8 mouse cellular contexts compared by ENCODE assay signal in the genomic region with DNA sequence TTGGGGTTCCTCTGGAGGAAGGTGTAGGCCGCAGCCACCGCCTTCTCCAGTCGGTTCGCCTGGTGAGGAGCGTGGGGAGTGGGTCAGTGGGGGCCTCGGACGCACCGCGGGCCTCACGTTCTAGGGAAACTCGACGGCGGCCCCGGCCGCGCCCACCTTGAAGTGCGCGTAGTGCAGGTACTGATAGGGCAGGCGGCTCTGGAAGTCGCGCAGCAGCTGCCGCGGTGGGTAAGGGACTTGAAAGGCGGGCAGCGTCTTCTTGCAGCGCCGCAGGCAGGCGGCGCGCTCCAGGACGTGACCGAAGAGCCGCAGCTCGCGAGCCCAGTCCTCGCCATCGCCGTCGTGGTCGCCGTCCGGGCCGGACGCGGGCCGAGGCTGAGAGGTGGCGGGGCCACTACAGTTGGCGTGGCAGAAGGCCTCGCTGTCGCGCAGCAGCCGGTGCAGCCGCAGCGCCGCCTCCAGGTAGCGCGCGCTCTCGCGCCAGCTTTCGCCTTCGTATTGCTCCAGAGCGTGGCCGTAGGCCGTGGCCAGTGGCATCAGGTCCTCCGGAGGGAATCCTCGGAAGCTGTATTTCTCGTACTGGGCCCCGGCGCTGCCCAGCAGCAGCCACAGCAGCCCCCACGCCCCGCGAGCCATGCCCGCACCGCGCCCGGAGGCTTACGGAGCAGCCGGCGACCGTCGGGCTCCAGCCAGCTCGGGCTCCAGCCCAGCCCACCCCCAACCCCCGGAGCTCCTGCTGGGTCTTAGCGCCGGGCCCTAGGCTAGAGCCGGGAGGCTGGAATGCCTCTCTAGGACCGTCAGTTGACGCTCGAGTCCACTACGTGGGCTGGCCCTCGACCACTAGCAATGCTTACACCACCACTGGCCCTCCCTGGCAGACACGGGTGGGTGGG. TPM values are rescaled to one million over a fixed set of nuclear protein-coding genes. Genes with fewer than 3 reads are reported as not detected.
A peak's percentile ranks its signal among the peaks of the same experiment; 100 is the strongest.
DNase-seq lines count a peak whose midpoint lies in the region; ATAC-seq and TF ChIP-seq lines count a peak whose summit lies in the region.

TSS of gene P3h4 (minus strand) at position 816 of the 893 bp plus-strand sequence.

- peak within 1 kb of the TSS; percentile 49 for H3K27ac ChIP-seq in embryonic facial prominence, embryonic 11.5 days (replicated peaks; ENCODE audit: low read depth, low read length)
- H3K27ac ChIP-seq in heart, adult 2 months = peak within 1 kb of the TSS; percentile 90
- H3K27ac ChIP-seq in limb, embryonic 15.5 days = peak within 1 kb of the TSS; percentile 99
- peak within 1 kb of the TSS; percentile 80 for H3K27ac ChIP-seq in midbrain, embryonic 15.5 days

- peaks cover 8% of the 10 kb centered on the region for H3K4me1 ChIP-seq in erythroblast, embryonic 14.5 days (ENCODE audit: control insufficient read depth)
- no peaks in the 10 kb centered on the region; the same call in 1 of the 2 replicates for H3K4me1 ChIP-seq in embryonic facial prominence, embryonic 11.5 days (ENCODE audit: control insufficient read depth, insufficient read depth, low read length)
- H3K4me1 ChIP-seq in heart, adult 2 months (ENCODE audit: control insufficient read depth, insufficient read depth, low read length) = peaks cover 7% of the 10 kb centered on the region
- H3K4me1 ChIP-seq in limb, embryonic 15.5 days = peaks cover 44% of the 10 kb centered on the region
- peaks cover 24% of the 10 kb centered on the region for H3K4me1 ChIP-seq in midbrain, embryonic 15.5 days

- H3K36me3 ChIP-seq in erythroblast, embryonic 14.5 days (ENCODE audit: control insufficient read depth) = no peaks in the 10 kb centered on the region
- H3K36me3 ChIP-seq in embryonic facial prominence, embryonic 11.5 days (replicated peaks; ENCODE audit: control insufficient read depth, insufficient read depth, low read depth, low read length) = no peaks in the 10 kb centered on the region; the same call in 1 of the 2 replicates
- H3K36me3 ChIP-seq in heart, adult 2 months (ENCODE audit: control insufficient read depth, insufficient read depth, low read length) = no peaks in the 10 kb centered on the region
- peaks cover 13% of the 10 kb centered on the region for H3K36me3 ChIP-seq in limb, embryonic 15.5 days
- no peaks in the 10 kb centered on the region for H3K36me3 ChIP-seq in midbrain, embryonic 15.5 days (replicated peaks)

- H3K27me3 ChIP-seq in erythroblast, embryonic 14.5 days (ENCODE audit: control insufficient read depth) = peaks cover 57% of the 10 kb centered on the region
- H3K27me3 ChIP-seq in embryonic facial prominence, embryonic 11.5 days (ENCODE audit: control insufficient read depth, insufficient read depth, low read length) = no peaks in the 10 kb centered on the region
- no peaks in the 10 kb centered on the region for H3K27me3 ChIP-seq in heart, adult 2 months (ENCODE audit: control insufficient read depth, insufficient read depth, low read length)
- H3K27me3 ChIP-seq in limb, embryonic 15.5 days = no peaks in the 10 kb centered on the region
- peaks cover 14% of the 10 kb centered on the region for H3K27me3 ChIP-seq in midbrain, embryonic 15.5 days (replicated peaks)

- TF ChIP-seq POLR2A in heart, adult 2 months (IDR thresholded peaks at IDR 0.05; ENCODE audit: insufficient read depth, low read depth, low read length) = peak; percentile 39

- intact Hi-C loops in heart, adult 2 months (cut with DNase I) = no loop called here

- 1% methylated on average over 77 of the region's 93 CpGs for WGBS in embryonic facial prominence, embryonic 11.5 days
- 2% methylated on average over 93 of the region's 93 CpGs for WGBS in heart, adult 2 months
- WGBS in limb, embryonic 15.5 days = 1% methylated on average over 92 of the region's 93 CpGs
- 2% methylated on average over 93 of the region's 93 CpGs for WGBS in midbrain, embryonic 15.5 days

- H3K4me2 ChIP-seq in embryonic facial prominence, embryonic 11.5 days (ENCODE audit: low read depth, low read length) = peak within 1 kb of the TSS; percentile 83
- H3K4me2 ChIP-seq in limb, embryonic 15.5 days = peak within 1 kb of the TSS; percentile 69
- H3K4me2 ChIP-seq in midbrain, embryonic 15.5 days = peak within 1 kb of the TSS; percentile 74

- TF ChIP-seq EP300 in heart, adult 2 months (IDR thresholded peaks at IDR 0.05; ENCODE audit: insufficient read depth, low read depth, low read length) = 0 out of 2 replicates have a peak, but pooled peaks have one; percentile 29

- H3K79me2 ChIP-seq in heart, adult 2 months (replicated peaks; ENCODE audit: control insufficient read depth, insufficient read depth, low read length) = no peaks in the 10 kb centered on the region

- no peak for ATAC-seq in erythroblast, adult 5-6 weeks (replicated peaks; ENCODE audit: low FRiP score, poor library complexity, severe bottlenecking)
- peak; percentile 95 for ATAC-seq in embryonic facial prominence, embryonic 11.5 days (replicated peaks; ENCODE audit: insufficient number of reproducible peaks, low FRiP score, low TSS enrichment, low read depth)
- ATAC-seq in limb, embryonic 15.5 days (ENCODE audit: insufficient number of reproducible peaks, low FRiP score, low TSS enrichment, low read depth) = peak; percentile 93
- ATAC-seq in midbrain, embryonic 15.5 days (replicated peaks) = peak; percentile 95

- no peaks in the 10 kb centered on the region for H3K9me3 ChIP-seq in erythroblast, embryonic 14.5 days (ENCODE audit: control insufficient read depth, low read length)
- no peaks in the 10 kb centered on the region for H3K9me3 ChIP-seq in embryonic facial prominence, embryonic 11.5 days (replicated peaks; ENCODE audit: control insufficient read depth, low read length)
- H3K9me3 ChIP-seq in limb, embryonic 15.5 days = no peaks in the 10 kb centered on the region
- no peaks in the 10 kb centered on the region for H3K9me3 ChIP-seq in midbrain, embryonic 15.5 days

- DNase-seq in embryonic facial prominence, embryonic 11.5 days (ENCODE audit: low spot score) = peak; percentile 94
- peak; percentile 89 to 91 for DNase-seq in heart, adult 2 months
- DNase-seq in kidney, adult 18-20 months = peak; percentile 87
- peak; percentile 30 to 66 for DNase-seq in spleen, postnatal 10 days (ENCODE audit: low spot score in 2 of 2)

- H3K9ac ChIP-seq in embryonic facial prominence, embryonic 11.5 days (replicated peaks; ENCODE audit: low read length) = peak within 1 kb of the TSS; percentile 85
- peak within 1 kb of the TSS; percentile 85 for H3K9ac ChIP-seq in heart, adult 2 months (ENCODE audit: low read depth, low read length)
- peak within 1 kb of the TSS; percentile 74 for H3K9ac ChIP-seq in limb, embryonic 15.5 days
- H3K9ac ChIP-seq in midbrain, embryonic 15.5 days = peak within 1 kb of the TSS; percentile 88

- H3K4me3 ChIP-seq in erythroblast, embryonic 14.5 days (replicated peaks) = peak within 1 kb of the TSS; percentile 54
- H3K4me3 ChIP-seq in embryonic facial prominence, embryonic 11.5 days (ENCODE audit: low read depth, low read length) = peak within 1 kb of the TSS; percentile 75
- H3K4me3 ChIP-seq in heart, adult 2 months = peak within 1 kb of the TSS; percentile 79
- H3K4me3 ChIP-seq in limb, embryonic 15.5 days = peak within 1 kb of the TSS; percentile 84
- peak within 1 kb of the TSS; percentile 77 for H3K4me3 ChIP-seq in midbrain, embryonic 15.5 days

- TF ChIP-seq CTCF in heart, adult 2 months (IDR thresholded peaks at IDR 0.05) = peak; percentile 92

RNA-seq across cellular contexts. Expression of gene P3h4, which starts in this region (rescaled TPM):
- not detected in 2 replicates for polyA plus RNA-seq in erythroblast, embryonic 14.5 days (2012)
- not detected in 2 replicates for total RNA-seq in erythroblast, adult 5-6 weeks (2015; ENCODE audit: low replicate concordance)
- not detected in 2 replicates for total RNA-seq in erythroblast, adult 5-6 weeks (2017; ENCODE audit: low replicate concordance)
- 33.0 and 37.1 TPM in 2 replicates for polyA plus RNA-seq in embryonic facial prominence, embryonic 11.5 days (2014; fragmentation: Nextera tagmentation; extraction: Ambion mirVana)
- 10 to 100 TPM; 13.4 to 16.8 TPM for total RNA-seq in heart, adult 2 months (2021)
- 29.7 and 35.6 TPM in 2 replicates for polyA plus RNA-seq in heart, adult 2 months (2012; rRNA removed)
- polyA plus RNA-seq in limb, embryonic 15.5 days (2015; fragmentation: Nextera tagmentation; extraction: Ambion mirVana) = 107 and 114 TPM in 2 replicates
- 20.3 and 21.2 TPM in 2 replicates for polyA plus RNA-seq in midbrain, embryonic 15.5 days (2015; fragmentation: Nextera tagmentation; extraction: Ambion mirVana)

Comparison
In these comparisons a context has a peak if more than half of its experiments do, and no peak if none do; other contexts are left out.
1. RNA of gene P3h4 (total RNA-seq): 13.4 to 16.8 TPM in heart, adult 2 months; not detected in erythroblast, adult 5-6 weeks; every median in the first group is over 10 times any median in the second.
2. RNA of gene P3h4 (polyA plus RNA-seq): 107 to 114 TPM in limb, embryonic 15.5 days, 33.0 to 37.1 TPM in embryonic facial prominence, embryonic 11.5 days, 29.7 to 35.6 TPM in heart, adult 2 months and 20.3 to 21.2 TPM in midbrain, embryonic 15.5 days; not detected in erythroblast, embryonic 14.5 days; every median in the first group is over 10 times any median in the second.
3. H3K27ac ChIP-seq: peak in every context shown above with its lines; median percentile 99 in limb, embryonic 15.5 days; 90 in heart, adult 2 months; 80 in midbrain, embryonic 15.5 days; 49 in embryonic facial prominence, embryonic 11.5 days.
4. Peak in every context shown above with its lines, with median percentiles within 50 percentile points of each other: H3K4me3 ChIP-seq, DNase-seq, H3K4me2 ChIP-seq and H3K9ac ChIP-seq.